Mouse (Mus musculus) liver, postnatal 0 days (tissue): ENCODE data around the gene Cbx5.

Experiments used
- CTCF ChIP-seq: sonication (generic); IDR thresholded peaks from 2 replicates; pipeline ENCODE4 v1.5.1; 2016; ENCODE audit warnings: antibody characterized with exemption, low read depth
- EP300 ChIP-seq: IDR thresholded peaks from 2 replicates; pipeline ENCODE4 v1.6.1; 2016; ENCODE audit warnings: antibody characterized with exemption, low read depth, mild to moderate bottlenecking

DNA sequence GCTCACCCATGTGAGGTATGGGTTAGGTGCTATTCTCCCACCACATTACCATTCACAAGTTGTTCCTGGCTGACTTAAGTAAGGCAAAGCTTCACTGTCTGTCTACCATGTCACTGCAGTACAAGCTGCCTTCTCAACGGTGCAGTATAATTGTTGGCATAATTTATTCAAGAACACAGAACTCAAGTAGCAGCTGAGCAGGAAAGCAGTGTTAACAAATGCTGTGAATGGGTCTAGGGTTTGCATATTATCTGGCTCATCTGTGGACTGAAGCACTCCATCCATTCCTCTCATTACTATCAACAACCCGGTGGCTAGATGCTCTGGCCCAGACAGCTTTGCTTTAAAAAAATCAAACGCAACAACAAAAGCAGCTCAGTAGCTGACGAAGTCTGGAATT lies 41.8 kb downstream of the Cbx5 start:
- TF ChIP-seq CTCF = no peak
- no peak for TF ChIP-seq EP300
